Mouse (Mus musculus) kidney, adult 9 months (tissue): Measurements from ENCODE around the gene Noc4l.

Source experiments
- DNase-seq: peaks from one replicate; pipeline ENCODE4 v3.0.0; 2022

The Noc4l gene

DNA sequence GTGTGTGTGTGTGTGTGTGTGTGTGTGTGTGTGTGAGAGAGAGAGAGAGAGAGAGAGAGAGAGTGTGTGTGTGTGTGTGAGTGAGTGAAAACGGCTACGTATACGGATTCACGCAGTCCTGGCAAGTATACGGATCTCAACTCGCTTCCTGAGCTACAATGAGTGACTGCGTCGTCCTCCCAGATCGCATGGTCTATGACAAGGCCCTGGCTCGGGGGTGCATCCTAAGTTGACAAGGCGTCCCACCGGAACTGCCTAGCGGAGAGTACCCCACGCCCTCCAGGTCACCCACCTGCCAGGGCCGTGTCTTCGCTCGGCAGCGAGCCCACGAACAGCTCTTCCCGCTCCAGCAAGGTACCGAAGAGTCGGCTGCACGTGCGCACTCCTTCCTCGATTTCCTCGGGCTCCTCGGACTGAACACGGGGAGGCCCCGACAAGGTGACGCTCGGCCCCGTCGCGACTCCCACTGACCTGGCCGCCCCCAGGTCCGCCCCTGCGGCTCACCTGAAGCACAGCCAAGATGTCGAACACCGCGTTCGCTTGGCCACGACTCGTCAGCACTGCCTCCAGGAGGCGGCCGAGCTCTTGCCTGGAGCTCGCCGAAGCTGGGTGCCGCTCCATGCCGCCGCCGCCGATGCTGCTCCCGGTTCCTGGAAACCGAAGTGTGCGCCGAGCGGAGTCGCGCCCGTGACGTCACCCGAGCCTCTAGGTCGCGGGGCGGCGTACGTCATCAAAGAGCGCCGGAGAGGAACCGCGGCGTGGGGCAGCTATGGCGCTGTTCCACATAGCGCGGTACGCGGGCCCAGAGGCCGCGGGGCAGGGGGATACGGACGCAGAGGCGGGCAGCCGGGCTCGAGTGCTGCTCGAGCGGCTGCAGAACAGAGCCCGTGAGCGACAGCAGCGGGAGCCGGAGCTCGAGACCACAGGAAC, at the start of gene Noc4l, which contains the start of gene Ddx51:
TSS of gene Noc4l (minus strand) at position 699 of the 930 bp plus-strand sequence.
TSS of gene Ddx51 (plus strand) at position 733 of the 930 bp plus-strand sequence.
- peak; percentile 94 for DNase-seq

DNA sequence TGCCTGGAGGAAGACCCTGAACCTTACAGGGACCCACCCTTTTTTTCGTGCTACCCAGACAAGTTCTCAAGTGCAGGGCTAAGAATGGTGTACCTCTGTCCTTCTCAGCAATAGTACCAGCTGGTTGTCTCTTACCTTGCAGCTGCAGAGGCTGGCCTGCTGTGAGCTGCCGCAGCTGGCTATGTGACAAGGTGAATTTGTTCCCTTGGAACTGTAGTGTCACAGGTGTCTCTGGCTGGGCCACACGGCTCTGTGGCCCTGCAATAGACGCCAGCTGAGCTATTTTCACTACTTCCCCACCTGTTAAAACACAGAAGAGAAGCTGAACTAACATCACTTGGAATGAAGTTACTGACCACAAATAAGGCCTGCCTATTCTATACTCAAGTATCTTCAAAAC, 45.4 kb upstream of the Noc4l start:
- DNase-seq = no peak

DNA sequence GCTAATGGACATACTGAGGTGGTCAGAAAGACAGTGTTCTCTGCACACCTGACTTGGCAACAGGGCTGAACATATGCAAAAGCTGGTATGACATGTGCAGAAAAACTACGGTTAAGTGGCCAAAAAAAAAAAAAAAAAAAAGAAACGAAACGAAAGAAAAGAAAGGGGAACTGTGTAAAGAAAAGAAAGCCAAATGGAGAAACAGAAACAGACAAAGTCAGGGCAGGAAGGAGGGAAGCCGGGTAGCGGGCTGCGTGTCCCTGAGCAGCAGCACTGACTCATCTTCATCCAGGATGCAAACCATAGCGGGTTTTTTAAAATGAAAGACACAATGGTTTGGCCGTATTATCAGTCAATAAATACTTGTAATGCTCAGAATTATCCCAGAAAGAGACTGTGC, 28.8 kb upstream of the Noc4l start:
- DNase-seq = no peak

DNA sequence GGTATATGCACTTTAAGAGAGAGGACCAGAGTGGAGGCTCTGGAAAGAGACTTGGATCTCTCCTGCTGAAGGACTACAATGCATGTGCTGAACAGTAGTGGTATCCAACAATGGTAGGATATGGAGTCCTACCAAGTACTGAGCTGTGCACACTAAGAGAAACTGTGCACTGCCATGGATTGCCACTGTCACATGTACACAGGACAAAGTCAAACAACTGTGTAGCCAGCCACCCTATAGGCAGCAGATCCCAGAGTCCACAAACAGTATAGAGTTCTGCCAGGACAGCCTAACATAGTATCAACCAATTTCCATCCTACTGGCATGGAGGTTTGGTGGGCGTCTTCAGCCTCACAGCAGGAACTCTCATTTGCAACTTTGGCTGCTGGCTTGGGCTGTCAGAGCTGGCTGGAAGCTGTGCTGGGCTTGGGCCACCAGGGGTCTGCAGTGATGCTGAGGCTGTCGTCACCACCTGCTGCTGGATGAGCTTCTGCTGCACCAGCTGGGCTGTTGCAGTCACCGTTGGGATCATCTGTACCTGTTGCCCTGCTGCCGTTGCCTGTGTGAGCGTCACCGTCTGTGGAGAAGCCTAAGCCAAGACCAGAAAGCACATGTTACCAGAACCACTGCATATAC, 12.4 kb upstream of the Noc4l start:
- DNase-seq = no peak

DNA sequence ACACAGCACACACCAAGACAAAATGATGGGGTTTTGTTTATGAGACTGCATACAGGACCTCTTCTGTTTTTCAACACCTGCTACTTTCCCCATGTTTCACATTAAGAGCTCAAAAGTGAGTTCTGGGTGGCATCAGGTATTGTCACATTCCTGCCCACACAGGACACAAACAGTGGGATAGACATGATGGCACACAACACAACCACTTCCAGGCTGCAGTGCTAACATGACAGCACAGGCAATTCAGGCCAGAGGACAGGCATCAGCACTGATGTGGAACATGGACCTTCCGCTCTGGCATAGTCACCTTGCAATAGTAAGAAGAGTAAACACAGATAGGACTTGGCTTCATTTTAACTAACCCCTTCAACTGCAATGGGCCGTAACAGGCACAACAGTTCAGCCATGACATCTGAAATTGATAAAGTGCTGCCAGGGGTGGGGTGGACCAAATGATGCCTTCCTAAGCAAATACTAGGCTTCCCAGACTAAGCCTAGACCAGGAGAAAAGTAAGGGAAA, 11.6 kb upstream of the Noc4l start:
- DNase-seq = peak; percentile 14

DNA sequence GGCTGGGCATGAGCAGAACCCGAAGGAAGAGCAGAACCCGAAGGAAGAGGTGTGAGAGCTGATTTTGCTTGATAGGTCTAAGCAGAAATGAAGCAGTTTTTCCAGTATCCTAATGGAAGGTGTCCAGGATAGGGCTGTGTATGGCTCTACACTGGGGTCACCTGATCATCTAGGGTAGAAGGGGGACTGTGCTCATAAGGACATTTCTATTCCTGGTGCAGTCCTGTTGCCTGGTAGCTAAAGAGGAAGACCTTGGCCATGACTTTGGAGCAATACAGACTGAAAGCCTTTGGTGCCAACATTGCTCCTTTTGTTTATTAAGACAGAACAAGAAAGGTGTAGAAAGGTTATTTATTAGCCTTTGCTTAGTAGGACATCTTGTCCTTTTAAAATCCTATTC, 10.8 kb upstream of the Noc4l start:
- DNase-seq = no peak

DNA sequence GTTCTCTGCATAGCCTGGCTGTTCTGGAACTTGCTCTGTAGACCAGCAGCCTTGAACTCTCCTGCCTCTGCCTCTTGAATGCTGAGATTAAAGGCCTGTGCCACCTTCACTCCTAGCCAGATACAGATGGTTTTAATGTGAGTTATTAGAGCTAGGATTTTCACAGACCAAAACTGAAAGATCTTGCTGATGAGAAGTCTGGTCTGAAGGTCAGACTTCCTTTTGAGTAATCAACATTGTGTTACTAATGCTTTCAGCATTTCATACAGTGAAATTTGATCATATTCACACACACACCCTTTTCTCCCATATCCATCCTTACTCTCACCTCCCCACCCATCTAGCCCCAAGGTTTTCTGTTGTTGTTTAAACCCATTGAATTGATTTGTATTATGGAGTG, 6.5 kb upstream of the Noc4l start:
- no peak for DNase-seq

DNA sequence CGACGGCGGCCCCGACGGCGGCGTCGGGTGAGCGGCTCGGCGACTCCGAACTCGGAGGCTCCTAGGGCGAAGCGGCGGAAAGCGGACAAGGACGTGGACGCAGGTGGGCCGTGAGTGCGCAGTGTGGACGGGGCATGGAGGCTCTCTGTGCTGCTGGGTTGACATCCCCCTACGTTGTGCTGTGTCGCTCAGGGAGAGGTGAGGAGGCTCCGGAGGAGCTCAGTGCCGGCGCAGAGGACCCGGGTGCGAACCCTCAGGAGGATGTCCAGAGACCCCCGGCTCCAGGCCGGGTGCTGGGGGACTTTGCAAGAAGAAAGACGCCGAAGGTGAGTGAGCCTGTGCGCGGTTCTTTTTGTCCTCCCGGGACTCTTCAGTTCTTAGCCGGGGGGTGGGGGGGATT, 469 bp upstream of the Noc4l start:
- no peak for DNase-seq

DNA sequence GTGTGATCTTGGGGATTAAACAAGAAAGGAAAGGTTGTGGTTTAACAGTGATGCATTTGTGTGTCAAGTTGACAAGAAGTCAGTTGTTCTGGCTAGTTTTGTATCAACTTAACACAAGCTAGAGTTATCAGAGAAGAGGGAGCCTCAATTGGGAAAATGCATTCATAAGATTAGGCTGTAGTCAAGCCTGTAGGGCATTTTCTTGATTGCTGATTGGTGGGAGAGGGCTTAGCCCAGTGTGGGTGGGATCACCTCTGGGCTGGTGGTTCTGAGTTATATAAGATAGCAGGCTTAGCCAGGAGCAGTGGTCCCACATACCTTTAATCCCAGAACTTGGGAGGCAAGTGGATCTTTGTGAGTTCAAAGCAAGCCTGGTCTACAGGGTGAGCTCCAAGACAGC, 6.8 kb downstream of the Noc4l start:
- DNase-seq = no peak

DNA sequence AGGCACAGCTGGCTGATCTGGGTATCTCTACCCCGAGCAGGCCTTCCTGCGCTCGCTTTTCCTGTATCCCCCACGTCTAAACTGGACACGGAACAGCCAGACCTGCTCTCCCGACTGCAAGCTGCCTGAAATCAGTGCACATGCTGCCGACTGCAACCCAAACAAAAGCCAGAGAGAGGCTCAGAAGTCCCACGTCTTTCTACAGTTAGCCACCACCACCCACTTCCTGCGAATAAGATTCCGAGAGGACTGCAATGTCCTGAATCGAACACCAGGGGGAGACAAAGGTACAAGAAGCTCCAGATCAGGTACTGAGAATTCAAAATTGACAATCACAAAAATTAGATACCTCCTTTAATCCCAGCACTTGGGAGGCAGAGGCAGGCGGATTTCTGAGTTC, 13.8 kb downstream of the Noc4l start:
- DNase-seq = peak; percentile 82

DNA sequence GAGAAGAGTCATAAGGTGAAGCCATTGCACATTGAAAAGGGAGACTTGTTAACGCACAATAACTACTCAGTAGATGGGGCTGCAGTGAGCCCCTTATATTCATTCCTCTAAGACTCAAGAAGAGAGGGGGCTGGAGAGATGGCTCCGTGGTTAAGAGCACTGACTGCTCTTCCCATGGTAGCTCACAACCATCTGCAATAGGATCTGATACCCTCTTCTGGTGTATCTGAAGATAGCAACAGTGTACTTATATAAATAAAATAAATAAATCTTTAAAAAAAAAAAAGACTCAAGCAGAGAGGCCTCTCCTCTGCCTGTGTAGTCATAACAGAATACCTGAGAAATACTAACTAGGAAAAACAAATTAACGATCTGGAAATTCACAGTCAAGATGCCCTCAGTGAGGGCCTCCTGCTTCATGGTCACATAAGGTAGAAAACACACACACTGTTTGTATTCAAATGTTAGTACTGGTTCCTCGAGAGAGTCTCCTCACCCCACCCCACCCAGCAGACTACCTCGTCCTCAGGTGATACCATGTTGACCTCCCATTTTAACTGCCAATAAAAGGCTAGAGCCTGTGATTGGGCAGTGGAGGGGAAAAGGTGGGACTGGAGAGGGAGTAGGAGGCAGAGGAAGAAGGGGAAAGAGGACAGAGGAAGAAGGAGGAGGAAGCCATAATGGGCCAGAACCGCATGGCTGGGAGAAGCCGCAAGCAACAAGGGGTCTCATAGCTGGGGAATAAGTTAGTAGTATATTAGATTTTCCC, 14.7 kb downstream of the Noc4l start:
- no peak for DNase-seq

DNA sequence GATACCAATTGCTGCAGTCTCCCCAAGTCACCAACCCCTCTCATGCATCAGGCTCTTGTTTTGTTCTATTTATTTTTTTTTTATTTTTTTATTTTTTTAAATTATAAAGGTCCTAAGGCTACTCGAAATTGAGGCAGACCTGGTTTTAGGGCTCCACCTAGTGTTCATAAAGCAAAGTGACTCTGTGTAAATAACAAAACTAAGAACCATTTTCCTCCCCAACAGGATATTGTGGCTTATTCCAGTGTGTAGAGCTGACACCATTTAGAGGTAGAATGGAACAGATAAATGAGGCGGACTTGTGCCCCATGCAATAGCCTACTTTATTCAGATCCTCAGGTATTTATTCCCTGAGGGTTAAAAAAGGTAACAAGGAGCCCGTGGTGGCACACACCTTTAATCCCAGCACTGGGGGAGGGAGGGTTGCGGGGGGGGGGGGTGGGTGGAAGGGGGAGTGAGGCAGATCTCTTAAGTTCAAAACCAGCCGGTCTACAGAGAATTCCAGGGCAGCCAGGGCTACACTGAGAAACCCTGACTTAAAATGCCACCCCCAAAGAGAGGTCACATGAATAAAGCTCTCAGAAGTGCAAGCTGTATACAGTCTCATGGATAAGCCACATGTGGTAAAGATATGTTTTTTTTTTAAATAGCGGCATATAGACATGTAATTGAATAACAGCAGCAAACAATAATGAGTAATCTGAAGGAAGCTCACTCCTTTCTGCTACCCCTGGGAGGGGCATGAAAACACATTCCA, 17.1 kb downstream of the Noc4l start:
- peak; percentile 49 for DNase-seq

DNA sequence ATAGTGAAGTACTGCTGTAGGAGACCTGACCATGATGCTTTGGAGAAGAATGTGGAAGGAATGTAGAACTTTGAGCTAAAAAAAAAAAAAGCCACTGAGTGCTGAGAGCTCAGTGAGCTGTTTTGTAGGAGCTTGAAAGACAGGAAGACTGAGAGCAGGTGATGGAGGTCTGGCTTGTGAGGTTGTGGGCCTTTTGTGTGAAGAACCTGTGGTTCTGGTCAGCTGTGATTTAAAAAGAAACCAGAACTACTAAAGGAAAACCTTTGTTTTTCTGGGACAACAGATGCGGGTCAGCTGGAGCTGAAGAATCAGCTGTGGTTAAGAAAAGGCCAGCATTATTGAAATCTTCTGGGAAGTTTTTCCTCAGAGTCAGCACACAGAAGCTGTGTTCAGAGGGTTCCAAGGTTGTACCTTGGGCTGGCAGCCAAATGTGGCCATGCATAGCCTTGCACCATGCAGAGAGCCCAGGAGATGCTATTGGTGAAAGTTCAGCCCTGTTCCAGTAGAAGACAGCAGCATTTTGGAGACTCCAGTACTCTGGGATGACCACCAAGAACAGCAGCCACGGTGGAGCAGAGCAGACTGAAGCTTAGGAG, 23.6 kb downstream of the Noc4l start:
- peak; percentile 81 for DNase-seq

DNA sequence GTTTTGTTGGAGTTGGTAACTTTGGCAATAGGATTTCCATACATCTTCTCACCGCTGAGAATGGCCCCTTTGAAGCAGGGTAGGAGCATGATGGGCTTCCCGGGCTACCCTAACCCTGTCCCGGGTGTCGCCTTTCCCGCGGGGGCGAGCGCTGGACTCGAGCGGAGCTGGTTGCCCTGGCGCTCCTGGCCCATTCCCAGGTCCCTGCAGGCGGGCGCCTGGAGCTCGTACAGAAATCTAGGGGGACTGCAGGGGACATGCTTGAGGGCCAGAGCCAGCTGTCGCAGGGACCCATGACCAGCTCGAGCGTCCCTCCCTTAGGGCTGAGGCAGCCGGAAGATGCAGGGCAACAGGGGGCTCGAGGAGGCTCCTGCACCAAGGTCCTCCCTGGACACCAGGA, 25.1 kb downstream of the Noc4l start:
- DNase-seq = no peak

DNA sequence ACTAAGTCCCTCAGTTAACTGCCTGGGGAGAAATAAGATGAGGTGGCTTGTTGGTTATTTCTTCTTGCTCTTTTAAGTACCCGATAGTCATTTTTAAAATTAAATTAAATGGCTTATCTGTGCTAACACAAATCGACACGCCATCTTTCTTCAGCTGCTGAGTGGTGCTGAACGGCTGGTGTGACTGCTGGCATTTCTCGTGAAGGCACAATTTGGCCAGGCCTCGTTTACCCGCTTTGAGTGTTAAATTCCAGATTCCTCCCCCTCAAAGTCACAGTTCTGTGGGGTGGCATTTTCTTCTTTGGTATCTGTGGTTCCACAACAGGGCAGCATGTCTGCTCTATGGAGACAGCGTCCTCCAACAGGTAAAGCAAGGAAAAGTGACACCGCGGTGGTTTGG, 25.9 kb downstream of the Noc4l start:
- DNase-seq = no peak

DNA sequence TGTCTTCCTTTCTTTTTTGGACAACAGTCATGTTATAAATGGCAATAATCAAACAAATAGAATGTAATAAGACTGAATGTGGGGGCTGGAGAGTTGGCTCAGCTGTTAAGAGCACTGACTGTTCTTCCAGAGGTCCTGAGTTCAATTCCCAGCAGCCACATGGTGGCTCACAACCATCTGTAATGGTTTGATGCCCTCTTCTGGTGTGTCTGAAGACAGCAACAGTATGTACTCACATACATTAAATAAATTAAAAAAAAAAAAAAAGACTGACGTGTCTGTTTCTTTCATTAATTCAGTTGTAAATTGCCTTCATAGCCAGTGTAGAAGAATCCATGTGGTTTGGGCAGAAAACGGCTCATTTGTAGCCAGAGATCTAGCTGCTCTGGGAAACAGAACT, 28.9 kb downstream of the Noc4l start:
- DNase-seq = no peak

DNA sequence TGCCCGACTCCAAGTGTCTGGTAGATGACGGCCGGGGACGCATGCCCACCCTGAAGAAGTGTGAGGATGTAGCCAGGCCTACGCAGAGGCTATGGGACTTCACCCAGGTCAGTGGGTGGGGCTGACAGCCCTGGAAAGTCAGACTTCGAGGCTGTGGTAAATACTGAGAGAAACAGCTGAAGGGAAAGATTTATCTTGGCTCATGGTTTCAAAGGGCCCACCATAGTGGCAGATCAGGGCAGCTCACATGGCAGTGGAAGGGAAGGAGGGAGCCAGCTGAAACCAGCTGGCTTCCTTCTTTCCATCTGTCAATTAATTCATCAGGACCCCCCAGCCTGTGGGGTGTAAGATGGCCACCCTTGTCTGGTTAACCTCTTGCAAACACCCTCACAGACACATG, 34.0 kb downstream of the Noc4l start:
- no peak for DNase-seq

DNA sequence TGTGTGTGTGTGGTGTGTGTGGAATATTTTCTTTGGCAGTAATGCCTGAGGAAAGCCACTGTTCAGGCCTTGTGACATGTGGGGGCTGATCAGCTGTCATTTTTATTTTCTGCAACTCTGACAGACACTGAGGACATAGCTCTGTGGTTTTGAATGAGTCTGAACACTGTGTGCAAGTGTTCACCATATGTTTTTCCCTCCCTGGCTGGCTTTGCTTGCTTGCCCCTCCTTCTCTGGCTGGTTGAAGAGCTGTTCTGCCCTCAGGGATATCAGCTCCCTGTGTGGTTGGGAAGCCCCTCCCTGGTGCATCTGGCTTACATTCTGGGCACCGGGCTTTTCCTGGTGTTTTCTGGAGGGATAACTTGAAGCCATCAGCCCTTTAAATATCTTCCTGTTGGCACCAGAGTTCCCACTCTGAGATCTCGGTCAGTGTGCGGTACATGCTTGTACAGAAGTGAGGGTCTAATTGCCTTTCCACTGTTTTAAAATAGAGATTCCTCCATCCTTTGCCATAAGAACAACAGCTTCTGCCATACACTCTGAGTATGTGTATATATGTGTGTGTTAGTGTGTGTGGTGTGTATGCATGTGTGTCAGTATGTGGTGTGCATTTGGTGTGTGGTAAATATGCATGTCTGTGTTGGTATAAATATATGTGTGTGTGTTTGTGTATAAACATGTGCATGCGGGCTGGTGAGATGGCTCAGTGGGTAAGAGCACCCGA, 41.6 kb downstream of the Noc4l start:
- no peak for DNase-seq

DNA sequence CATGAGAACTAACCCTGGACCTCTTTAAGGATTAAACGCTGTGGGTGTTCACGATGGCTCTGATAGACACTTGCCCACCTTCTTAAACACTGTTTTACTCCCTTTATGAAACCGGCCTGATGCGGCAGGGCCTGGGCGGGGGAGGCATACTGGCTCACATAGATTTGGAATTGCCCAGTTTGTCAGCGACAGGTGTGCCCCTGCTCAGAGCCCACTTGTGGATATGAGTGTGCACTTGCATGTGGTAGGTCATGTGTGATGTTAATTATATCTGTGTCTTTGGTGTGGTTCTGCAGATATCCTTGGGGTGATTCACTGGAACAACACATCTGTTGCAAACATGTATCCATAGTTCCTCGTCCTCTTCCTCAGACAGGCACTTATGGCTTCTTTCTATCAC, 42.7 kb downstream of the Noc4l start:
- no peak for DNase-seq

DNA sequence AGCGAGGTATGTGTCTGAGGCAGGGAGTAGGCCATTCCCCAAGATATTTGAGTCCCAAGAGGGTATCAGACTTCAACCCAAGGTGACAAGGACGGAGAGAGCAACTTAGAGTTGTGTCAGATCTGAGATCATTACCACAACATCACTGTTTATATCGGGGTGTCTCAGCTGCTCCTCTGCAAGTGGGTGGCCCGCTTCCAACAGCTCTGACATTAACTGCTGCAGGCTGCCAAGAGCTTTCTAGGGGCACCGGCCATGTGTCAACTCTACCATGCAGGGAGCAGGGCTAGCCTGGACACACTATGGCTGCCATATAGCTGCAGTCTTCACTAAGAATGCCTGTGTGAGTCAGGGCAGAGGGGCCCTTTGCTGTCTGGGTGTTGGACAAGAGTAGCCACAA, 43.3 kb downstream of the Noc4l start:
- no peak for DNase-seq

DNA sequence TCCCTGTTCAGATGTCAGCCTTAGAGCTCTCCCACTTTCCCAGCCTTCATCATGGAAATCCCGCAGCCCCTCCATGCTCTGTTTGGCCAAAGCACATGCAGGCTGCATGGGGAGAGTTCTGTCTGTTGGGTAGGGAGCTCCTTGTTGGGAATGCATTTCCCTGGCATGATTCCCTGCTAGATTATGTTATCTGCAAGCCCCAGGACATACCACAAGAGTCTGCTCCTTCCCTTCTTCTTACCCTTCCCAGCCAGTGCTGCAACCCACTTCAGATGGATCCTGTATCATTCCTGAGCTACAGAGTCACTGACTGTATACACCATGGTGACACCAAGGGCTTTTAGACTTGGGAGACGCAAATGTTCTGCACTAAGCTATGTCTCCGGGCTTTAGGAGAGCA, 43.8 kb downstream of the Noc4l start:
- no peak for DNase-seq

DNA sequence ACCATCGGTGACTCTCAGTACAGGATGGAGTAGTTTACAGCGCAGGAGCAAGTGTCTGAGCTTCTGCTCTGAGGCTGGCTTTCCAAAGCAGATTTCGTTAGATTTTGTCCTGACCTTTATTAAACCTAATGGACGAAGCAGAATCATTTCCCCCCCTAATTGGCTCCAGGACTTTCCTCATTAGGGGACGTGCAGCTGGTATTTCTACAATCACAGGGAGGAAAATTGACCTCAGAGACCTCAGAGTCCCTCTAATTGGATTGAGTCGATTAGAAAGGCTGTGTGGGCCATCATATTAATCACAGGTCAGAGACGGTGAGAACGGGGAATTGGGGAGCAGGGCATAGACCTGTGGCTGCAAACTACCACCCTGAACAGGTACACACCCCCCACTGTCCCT, 44.3 kb downstream of the Noc4l start:
- DNase-seq = no peak
